Mouse (Mus musculus) intestine, embryonic 15.5 days (tissue): ENCODE measurements around the gene Tprgl. TPM values are rescaled to one million over a fixed set of nuclear protein-coding genes. Genes with fewer than 3 reads are reported as not detected.
A peak's percentile ranks its signal among the peaks of the same experiment; 100 is the strongest.

ENCODE experiments used
- ATAC-seq: fragments of 200-750 bp; cut with Nextera tagmentation; 2 replicates; pipeline ENCODE4 v1.8.0; 2017; ENCODE audit warnings: moderate TSS enrichment, moderate library complexity
- H3K27ac ChIP-seq: fragments of 300-500 bp; sonication (generic); 2 replicates; pipeline ENCODE4 v1.5.1; 2015; ENCODE audit warnings: mild to moderate bottlenecking, inconsistent platforms
- H3K27me3 ChIP-seq: fragments of 300-500 bp; sonication (generic); replicated peaks from 2 replicates; pipeline ENCODE4 v1.6.1; 2015; ENCODE audit warnings: inconsistent platforms
- H3K36me3 ChIP-seq: fragments of 300-500 bp; sonication (generic); 2 replicates; pipeline ENCODE4 v1.6.1; 2015; ENCODE audit warnings: inconsistent platforms
- H3K4me1 ChIP-seq: fragments of 300-500 bp; sonication (generic); replicated peaks from 2 replicates; pipeline ENCODE4 v1.6.1; 2015; ENCODE audit warnings: inconsistent platforms
- H3K4me2 ChIP-seq: fragments of 300-500 bp; sonication (generic); replicated peaks from 2 replicates; pipeline ENCODE4 v1.6.1; 2015; ENCODE audit warnings: mild to moderate bottlenecking, inconsistent platforms
- H3K4me3 ChIP-seq: fragments of 300-500 bp; sonication (generic); replicated peaks from 2 replicates; pipeline ENCODE4 v1.5.1; 2015; ENCODE audit warnings: inconsistent platforms
- H3K9ac ChIP-seq: fragments of 300-500 bp; sonication (generic); 2 replicates; pipeline ENCODE4 v1.6.1; 2015; ENCODE audit warnings: inconsistent platforms
- H3K9me3 ChIP-seq: fragments of 300-500 bp; sonication (generic); 2 replicates; pipeline ENCODE4 v1.6.1; 2016; ENCODE audit warnings: inconsistent platforms
- WGBS: fragments of 180-500 bp; shearing (Covaris S2); methylation state at CpG from one replicate; pipeline ENCODE4 v1.1.7; 2015; 5-methylcytosine and 5-hydroxymethylcytosine counted together
- polyA plus RNA-seq: library from polyadenylated mRNA; unstranded; fragments of >200 nt; fragmentation: Nextera tagmentation; extraction: Ambion mirVana; gene quantifications from 2 replicates; pipeline ENCODE4 v1.2.1, GENCODE M21; 2015

Tprgl gene
- polyA plus RNA-seq, 1 experiment from 2014 or later = 102 TPM

GRCm38 (mm10) chr4:154134803-154135202, 25.7 kb downstream of the Tprgl start:
- H3K4me3 ChIP-seq = no peak overlapping the region
- no peaks in the 10 kb centered on the region for H3K36me3 ChIP-seq
- no peak for ATAC-seq
- H3K27ac ChIP-seq = no peak overlapping the region
- 56% methylated on average over 4 of the region's 4 CpGs for WGBS
- H3K4me1 ChIP-seq = peaks cover 5% of the 10 kb centered on the region; the same call in 1 of the 2 replicates
- H3K27me3 ChIP-seq = peaks cover 48% of the 10 kb centered on the region
- no peak overlapping the region for H3K9ac ChIP-seq
- no peaks in the 10 kb centered on the region for H3K9me3 ChIP-seq
- H3K4me2 ChIP-seq = no peak overlapping the region

DNA sequence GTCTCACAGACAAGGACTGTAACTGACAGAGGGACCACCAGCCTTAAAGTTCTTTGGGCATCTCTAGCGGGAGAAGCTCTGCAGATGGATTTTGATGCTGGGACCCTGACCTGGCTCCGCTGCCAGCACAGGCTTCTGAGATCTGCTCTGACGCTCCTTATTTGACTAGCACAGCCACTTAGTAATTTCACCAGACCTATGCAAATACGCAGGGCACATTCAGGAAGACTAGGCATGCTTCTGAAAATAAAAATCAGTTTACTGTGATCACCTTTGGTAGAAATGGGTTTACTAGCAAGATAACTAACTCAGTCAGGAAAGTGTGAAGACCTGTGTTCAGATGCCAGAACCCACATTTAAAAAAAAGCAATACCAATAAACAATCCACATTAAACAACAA, 28.6 kb downstream of the Tprgl start:
- H3K4me3 ChIP-seq = no peak overlapping the region
- H3K36me3 ChIP-seq = no peaks in the 10 kb centered on the region
- peaks cover 20% of the 10 kb centered on the region; the same call in 1 of the 2 replicates for H3K27me3 ChIP-seq
- H3K9me3 ChIP-seq = no peaks in the 10 kb centered on the region
- ATAC-seq = no peak
- no peaks in the 10 kb centered on the region for H3K4me1 ChIP-seq
- 79% methylated on average over 4 of the region's 4 CpGs for WGBS
- H3K4me2 ChIP-seq = no peak overlapping the region
- H3K9ac ChIP-seq = no peak overlapping the region
- no peak overlapping the region for H3K27ac ChIP-seq

DNA sequence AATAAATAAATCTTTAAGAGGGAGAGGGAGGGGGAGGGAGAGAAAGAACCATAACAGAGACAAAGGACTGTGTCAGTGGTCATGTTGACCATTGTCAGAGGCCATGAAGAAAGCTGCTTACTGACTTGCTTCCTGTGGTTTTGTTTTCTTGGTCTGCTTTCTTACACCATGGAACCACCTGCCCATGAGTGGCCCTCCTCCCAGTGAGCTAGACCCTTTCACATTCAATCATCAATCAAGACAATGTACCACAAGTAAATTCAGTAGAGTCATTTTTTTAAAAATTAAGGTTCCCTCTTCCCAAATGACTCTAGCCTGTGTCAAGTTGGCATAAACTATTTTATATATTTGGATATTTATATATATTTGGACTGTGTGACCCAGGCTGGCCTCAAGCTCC, 30.5 kb downstream of the Tprgl start:
- peaks cover 9% of the 10 kb centered on the region; the same call in 1 of the 2 replicates for H3K27me3 ChIP-seq

GRCm38 (mm10) chr4:154127273-154127672, 33.2 kb downstream of the Tprgl start:
- Histone ChIP-seq H3K27me3 (0 out of 2 replicates have a peak, but pooled peaks cover 3% of the 10 kb centered on the region), H3K36me3 (no peaks in the 10 kb centered on the region), H3K4me3 (no peak overlapping the region), H3K27ac (no peak overlapping the region), H3K4me1 (no peaks in the 10 kb centered on the region), H3K9me3 (no peaks in the 10 kb centered on the region), H3K4me2 (no peak overlapping the region), H3K9ac (no peak overlapping the region)
- no peak for ATAC-seq
- WGBS = 76% methylated on average over 3 of the region's 3 CpGs

More for the DNA sequence above, 30.5 kb downstream of the Tprgl start:
- Histone ChIP-seq H3K36me3 (no peaks in the 10 kb centered on the region), H3K4me1 (no peaks in the 10 kb centered on the region), H3K9me3 (no peaks in the 10 kb centered on the region), H3K4me3 (no peak overlapping the region), H3K27ac (no peak overlapping the region), H3K4me2 (no peak overlapping the region), H3K9ac (no peak overlapping the region)
- no peak for ATAC-seq

DNA sequence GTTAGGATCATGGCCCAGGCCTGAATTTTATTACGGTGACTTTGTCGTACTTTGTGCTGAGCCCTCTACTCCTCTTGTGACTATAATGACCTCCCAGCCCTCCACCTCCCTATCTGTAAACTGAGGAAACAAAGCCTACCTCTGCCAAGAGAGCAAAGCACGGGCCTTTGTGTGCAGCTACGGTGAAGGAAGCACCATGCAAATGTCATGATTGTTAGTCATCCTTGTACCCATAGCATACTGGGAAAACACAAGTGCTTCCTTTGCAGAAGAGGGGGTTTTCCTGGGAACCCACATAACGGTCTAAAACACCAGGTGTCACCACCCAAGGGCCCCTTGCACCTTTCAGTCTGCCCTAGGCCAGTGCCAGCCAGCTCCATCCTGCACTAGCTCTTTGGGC, 35.3 kb downstream of the Tprgl start:
- Histone ChIP-seq H3K27me3 (0 out of 2 replicates have a peak, but pooled peaks cover 3% of the 10 kb centered on the region), H3K4me3 (no peak overlapping the region), H3K36me3 (no peaks in the 10 kb centered on the region), H3K4me1 (no peaks in the 10 kb centered on the region), H3K27ac (no peak overlapping the region), H3K9ac (no peak overlapping the region), H3K9me3 (no peaks in the 10 kb centered on the region), H3K4me2 (no peak overlapping the region)
- 71% methylated on average over 5 of the region's 5 CpGs for WGBS
- ATAC-seq = no peak

DNA sequence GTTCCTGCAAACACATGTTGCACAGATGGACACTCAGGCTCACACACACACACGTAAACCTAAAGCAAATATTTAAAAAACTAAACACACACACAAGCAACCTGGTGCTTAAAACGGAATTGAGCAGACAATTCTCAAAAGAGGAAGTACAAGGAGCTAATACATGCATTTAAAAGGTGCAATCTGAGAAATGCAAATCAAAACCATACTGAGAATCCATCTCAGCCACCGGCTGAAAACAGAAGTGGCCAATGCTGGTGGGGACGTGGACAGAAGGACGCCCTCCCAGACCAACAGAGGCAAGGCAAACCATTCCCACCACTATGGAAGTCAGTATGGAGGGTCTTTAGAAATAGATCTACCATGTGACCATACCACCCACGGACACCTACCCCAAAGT, 36.9 kb downstream of the Tprgl start:
- H3K4me3 ChIP-seq = no peak overlapping the region
- H3K27ac ChIP-seq = no peak overlapping the region
- 60% methylated on average over 6 of the region's 6 CpGs for WGBS
- no peaks in the 10 kb centered on the region for H3K36me3 ChIP-seq
- no peak overlapping the region for H3K9ac ChIP-seq
- 0 out of 2 replicates have a peak, but pooled peaks cover 3% of the 10 kb centered on the region for H3K27me3 ChIP-seq
- ATAC-seq = no peak
- H3K9me3 ChIP-seq = no peaks in the 10 kb centered on the region
- H3K4me1 ChIP-seq = 0 out of 2 replicates have a peak, but pooled peaks cover 3% of the 10 kb centered on the region
- no peak overlapping the region for H3K4me2 ChIP-seq

DNA sequence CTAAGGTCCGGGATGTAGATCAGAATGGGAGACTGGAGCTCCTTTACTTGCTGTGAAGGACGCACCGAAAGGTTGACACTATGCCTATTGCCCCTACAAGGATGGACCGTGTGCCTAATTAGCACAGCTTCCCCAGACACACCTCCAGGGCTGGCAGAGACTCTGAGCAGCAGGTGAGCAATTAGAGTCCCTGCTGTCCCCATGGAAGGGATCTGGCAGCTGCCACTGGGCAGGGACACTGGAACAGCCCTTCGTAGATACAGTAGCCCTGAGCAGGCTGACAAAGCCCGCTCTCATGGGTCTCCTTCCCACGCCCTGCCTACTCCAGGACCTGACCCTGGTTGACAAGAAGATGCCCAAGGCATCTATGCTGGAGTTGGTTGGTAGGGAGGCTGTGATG, 38.1 kb downstream of the Tprgl start:
- H3K9ac ChIP-seq = no peak overlapping the region
- no peaks in the 10 kb centered on the region for H3K9me3 ChIP-seq
- H3K4me2 ChIP-seq = no peak overlapping the region
- no peak overlapping the region for H3K4me3 ChIP-seq
- no peak for ATAC-seq
- 76% methylated on average over 7 of the region's 7 CpGs for WGBS
- no peak overlapping the region for H3K27ac ChIP-seq
- H3K4me1 ChIP-seq = 0 out of 2 replicates have a peak, but pooled peaks cover 3% of the 10 kb centered on the region
- no peaks in the 10 kb centered on the region for H3K36me3 ChIP-seq
- H3K27me3 ChIP-seq = 0 out of 2 replicates have a peak, but pooled peaks cover 3% of the 10 kb centered on the region

DNA sequence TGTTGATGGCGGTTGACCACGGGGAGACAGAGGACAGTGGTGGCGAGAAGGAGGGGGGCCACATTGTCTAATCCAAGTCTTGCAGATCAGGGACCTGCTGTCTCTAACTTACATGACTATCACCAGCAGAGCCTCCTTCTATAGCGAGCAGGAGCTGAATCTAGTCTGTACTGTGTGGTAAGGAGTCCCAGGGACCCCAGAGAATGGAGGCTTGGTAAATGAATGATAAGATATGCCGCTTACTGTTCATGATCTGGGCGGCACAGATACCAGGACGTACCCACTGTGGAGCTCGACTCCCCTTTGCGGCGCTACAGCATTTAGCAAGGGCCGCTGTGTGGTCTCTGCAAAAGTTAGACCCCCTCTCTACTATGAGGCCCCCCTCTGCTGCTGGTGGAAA, 38.7 kb downstream of the Tprgl start:
- no peak overlapping the region for H3K9ac ChIP-seq
- H3K4me1 ChIP-seq = 0 out of 2 replicates have a peak, but pooled peaks cover 3% of the 10 kb centered on the region
- H3K27me3 ChIP-seq = 0 out of 2 replicates have a peak, but pooled peaks cover 3% of the 10 kb centered on the region
- 77% methylated on average over 11 of the region's 11 CpGs for WGBS
- no peaks in the 10 kb centered on the region for H3K9me3 ChIP-seq
- ATAC-seq = no peak; the same call in 1 of the 2 replicates
- no peak overlapping the region for H3K4me2 ChIP-seq
- H3K36me3 ChIP-seq = no peaks in the 10 kb centered on the region
- no peak overlapping the region for H3K27ac ChIP-seq
- no peak overlapping the region for H3K4me3 ChIP-seq

DNA sequence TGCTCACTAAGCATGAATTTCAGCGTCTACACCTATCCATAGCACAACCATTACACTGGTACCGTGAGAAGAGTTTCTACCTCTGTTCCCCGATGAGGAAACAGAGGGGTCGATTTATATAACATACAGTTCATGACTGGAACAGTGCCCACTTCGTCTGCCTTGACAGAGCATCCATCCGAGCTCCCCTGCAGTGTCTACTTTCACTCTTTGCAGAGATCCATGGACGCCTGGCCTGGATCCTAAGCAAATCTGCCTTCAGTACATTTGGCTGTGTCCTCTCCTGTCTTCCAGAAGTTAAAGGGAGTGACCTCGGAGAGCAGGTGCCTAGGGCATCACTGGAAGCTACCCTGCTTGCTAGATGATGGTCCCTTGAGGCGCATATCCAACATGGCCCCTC, 41.3 kb downstream of the Tprgl start:
- Histone ChIP-seq H3K27me3 (0 out of 2 replicates have a peak, but pooled peaks cover 3% of the 10 kb centered on the region), H3K4me1 (0 out of 2 replicates have a peak, but pooled peaks cover 3% of the 10 kb centered on the region), H3K4me2 (no peak overlapping the region), H3K36me3 (no peaks in the 10 kb centered on the region), H3K9me3 (no peaks in the 10 kb centered on the region), H3K9ac (no peak overlapping the region), H3K4me3 (no peak overlapping the region), H3K27ac (no peak overlapping the region)
- WGBS = 77% methylated on average over 9 of the region's 9 CpGs
- ATAC-seq = no peak; the same call in 1 of the 2 replicates

DNA sequence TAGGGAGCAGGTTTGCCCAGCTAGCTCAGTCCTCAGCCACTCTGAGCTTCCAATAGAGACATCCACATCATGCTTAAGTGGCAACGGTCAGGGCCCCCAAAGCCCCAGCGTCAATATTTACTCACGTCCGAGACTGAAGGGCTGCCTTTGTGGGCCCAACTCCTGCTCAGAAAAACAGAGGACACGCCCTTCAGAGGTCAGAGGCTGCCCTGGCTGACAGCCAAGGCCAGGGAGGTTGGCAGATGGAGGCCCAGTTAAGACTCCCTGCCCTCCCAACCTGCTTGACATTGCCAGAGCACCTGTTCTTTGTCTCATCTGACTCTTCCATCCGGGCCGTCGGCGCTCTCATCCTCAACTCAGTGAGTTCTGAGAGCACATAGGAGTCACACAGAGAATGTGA, 41.7 kb downstream of the Tprgl start:
- H3K4me1 ChIP-seq = 0 out of 2 replicates have a peak, but pooled peaks cover 3% of the 10 kb centered on the region
- no peak overlapping the region for H3K9ac ChIP-seq
- H3K9me3 ChIP-seq = no peaks in the 10 kb centered on the region
- H3K27ac ChIP-seq = no peak overlapping the region
- no peaks in the 10 kb centered on the region for H3K36me3 ChIP-seq
- no peak overlapping the region for H3K4me2 ChIP-seq
- H3K27me3 ChIP-seq = 0 out of 2 replicates have a peak, but pooled peaks cover 3% of the 10 kb centered on the region
- WGBS = 40% methylated on average over 9 of the region's 9 CpGs
- ATAC-seq = peak; percentile 75
- no peak overlapping the region for H3K4me3 ChIP-seq

DNA sequence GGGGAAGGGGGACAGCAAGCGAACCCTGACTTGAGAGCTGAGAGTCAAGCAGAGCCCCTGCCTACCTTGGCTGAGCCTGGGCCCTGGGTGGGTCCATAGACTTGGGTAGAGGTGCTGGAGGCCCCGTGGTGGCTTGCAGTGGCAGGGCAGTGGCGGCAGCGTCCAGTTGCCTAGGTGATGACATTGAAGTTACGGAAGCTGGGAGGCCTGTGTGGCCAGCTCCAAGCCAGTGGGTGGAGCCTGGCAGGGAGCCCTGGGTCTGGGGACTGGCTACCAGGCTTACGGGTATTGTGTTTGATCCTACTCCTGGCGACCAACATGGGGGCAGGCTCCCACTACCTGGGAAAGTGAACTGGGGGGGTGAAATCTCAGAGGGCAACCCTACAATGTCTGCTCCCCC, 44.0 kb downstream of the Tprgl start:
- ATAC-seq = no peak

GRCm38 (mm10) chr4:154109850-154110243, 50.6 kb downstream of the Tprgl start:
- no peak overlapping the region for H3K4me3 ChIP-seq
- H3K27ac ChIP-seq = no peak overlapping the region
- WGBS = 73% methylated on average over 11 of the region's 11 CpGs
- 0 out of 2 replicates have a peak, but pooled peaks cover 7% of the 10 kb centered on the region for H3K27me3 ChIP-seq
- no peaks in the 10 kb centered on the region for H3K9me3 ChIP-seq
- ATAC-seq = no peak
- H3K4me2 ChIP-seq = no peak overlapping the region
- H3K9ac ChIP-seq = no peak overlapping the region
- no peaks in the 10 kb centered on the region for H3K36me3 ChIP-seq
- H3K4me1 ChIP-seq = peaks cover 6% of the 10 kb centered on the region

More for the DNA sequence above, 44.0 kb downstream of the Tprgl start:
- no peaks in the 10 kb centered on the region for H3K27me3 ChIP-seq
- H3K9ac ChIP-seq = no peak overlapping the region
- H3K27ac ChIP-seq = no peak overlapping the region
- WGBS = 53% methylated on average over 7 of the region's 7 CpGs
- no peaks in the 10 kb centered on the region for H3K9me3 ChIP-seq
- H3K36me3 ChIP-seq = no peaks in the 10 kb centered on the region
- 0 out of 2 replicates have a peak, but pooled peaks cover 3% of the 10 kb centered on the region for H3K4me1 ChIP-seq
- H3K4me2 ChIP-seq = no peak overlapping the region
- H3K4me3 ChIP-seq = no peak overlapping the region

GRCm38 (mm10) chr4:154109216-154109849, 51.1 kb downstream of the Tprgl start:
- no peak; the same call in 1 of the 2 replicates for ATAC-seq
- Histone ChIP-seq H3K4me1 (peaks cover 6% of the 10 kb centered on the region), H3K27ac (no peak overlapping the region), H3K9ac (no peak overlapping the region), H3K27me3 (0 out of 2 replicates have a peak, but pooled peaks cover 7% of the 10 kb centered on the region), H3K36me3 (no peaks in the 10 kb centered on the region), H3K4me3 (no peak overlapping the region), H3K4me2 (no peak overlapping the region), H3K9me3 (no peaks in the 10 kb centered on the region)
- WGBS = 39% methylated on average over 18 of the region's 18 CpGs
